Mouse (Mus musculus) left cerebral cortex, postnatal 14 days (tissue): ENCODE data around the gene Mrps36. TPM values are rescaled to one million over a fixed set of nuclear protein-coding genes. Genes with fewer than 3 reads are reported as not detected.
"Not testable (repeated sequence)": the region's sequence is repeated elsewhere in the genome, so short reads cannot be mapped to it uniquely, and the experiment has no call there.

Source experiments
- DNase-seq, 2 experiments: peaks; one replicate each; pipeline ENCODE4 v3.0.0; 2021 to 2022; ENCODE audit warnings: low spot score in 2 of 2, mixed read lengths in 1 of 2
- intact Hi-C: fragments of 180-260 bp; cut with DNase I; formaldehyde crosslinking; loops from one replicate; pipeline ENCODE4 v1.15.1; 2025
- total RNA-seq, 2 experiments: library from RNA; stranded (reverse); gene quantifications; 2 replicates each; pipeline ENCODE4 v1.2.3; 2021

The Mrps36 gene
- total RNA-seq, 2 experiments from 2014 or later: 66.7 to 74.3 TPM

DNA sequence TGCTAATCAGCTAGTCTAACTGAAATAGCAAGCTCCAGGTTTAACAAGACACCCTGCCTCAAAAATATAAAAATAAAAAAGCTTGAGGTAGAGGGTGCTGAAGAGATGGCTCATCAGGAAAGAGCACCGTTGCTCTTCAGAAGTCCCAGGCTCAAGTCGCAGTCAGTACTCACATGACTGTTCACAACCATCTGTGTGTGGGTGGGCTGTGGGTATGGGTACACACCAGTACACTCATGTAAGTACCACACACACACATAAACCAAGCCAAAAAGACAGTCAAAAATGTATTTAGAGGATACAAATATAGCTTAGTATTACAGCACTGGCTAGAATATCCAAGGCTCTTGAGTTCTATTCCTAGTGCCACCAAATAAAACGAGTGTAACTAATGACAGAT lies 1.6 kb upstream of the Mrps36 start:
- intact Hi-C loops: no loop called here
- DNase-seq: peak; percentile 56 to 89

DNA sequence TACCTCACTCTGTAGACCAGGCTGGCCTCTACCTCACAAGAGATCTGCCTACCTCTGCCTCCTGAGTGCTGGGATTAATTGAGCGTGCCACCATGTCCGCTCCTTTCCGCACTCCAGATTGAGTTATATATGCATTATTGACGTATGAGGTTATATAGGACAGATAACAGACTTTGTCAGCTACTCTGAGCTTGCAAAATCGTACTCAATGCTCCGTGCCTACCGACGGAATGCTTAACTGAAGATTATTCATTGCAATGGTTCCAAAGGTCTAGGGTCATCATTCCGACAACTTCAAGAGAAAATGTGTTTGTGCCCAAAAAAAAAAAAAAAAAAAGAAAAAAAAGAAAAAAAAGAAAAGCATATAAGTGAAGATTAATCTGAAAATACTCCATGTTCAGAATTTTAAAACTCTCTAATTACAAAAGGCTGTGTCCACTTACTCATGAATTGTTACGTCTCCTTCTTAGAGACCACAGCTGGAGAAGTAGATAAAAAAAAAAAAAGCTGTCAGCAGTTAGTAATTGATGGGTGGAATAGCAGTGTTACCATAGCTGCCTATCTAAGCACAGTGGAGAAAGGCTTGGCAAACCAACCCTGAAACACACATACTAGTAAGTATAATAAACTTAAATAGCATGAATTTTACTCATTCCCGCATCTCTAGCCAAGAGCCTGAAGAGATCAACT lies 968 bp downstream of the Mrps36 start:
- intact Hi-C loops: loop anchor here (5.0 kb wide), 1 partner anchor 44 kb away; the partner anchor contains the start of gene Ccnb1
- no peak for DNase-seq

DNA sequence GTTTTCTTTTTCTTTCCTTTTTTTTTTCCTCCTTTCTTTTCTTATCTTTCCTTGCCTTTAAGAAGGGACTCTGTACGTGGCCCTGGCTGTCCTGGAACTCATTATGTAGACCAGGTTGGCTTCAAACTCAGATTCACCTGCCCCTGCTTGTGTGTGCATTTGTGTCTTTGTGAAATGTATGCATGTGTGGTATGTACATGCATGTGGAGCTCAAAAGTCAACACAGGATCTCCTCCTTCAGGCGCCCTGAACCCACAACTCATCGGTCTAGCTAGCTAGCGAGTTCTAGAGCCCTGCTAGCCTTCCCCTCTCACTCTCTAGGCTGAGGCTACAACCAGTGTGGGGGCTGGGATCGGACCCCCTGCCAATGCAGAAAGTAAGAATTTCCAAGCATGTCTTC lies 1.6 kb downstream of the Mrps36 start:
- intact Hi-C loops: loop anchor here (5.0 kb wide), 1 partner anchor 44 kb away; the partner anchor contains the start of gene Ccnb1
- DNase-seq: no peak

DNA sequence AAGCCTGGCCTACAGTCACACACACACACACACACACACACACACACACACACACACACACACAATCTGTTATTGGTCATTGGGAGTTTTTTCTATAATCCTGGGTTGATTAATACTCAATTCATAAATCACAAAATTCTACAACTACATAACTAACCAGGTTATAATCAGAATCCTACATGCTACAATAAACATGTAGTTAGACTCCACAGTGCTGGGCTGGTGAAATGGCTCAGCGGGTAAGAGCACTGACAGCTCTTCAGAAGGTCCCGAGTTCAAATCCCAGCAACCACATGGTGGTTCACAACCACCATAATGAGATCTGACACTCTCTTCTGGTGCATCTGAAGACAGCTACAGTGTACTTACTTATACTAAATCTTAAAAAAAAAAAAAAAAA lies 11.7 kb downstream of the Mrps36 start:
- DNase-seq: no peak
- intact Hi-C loops: no loop called here

DNA sequence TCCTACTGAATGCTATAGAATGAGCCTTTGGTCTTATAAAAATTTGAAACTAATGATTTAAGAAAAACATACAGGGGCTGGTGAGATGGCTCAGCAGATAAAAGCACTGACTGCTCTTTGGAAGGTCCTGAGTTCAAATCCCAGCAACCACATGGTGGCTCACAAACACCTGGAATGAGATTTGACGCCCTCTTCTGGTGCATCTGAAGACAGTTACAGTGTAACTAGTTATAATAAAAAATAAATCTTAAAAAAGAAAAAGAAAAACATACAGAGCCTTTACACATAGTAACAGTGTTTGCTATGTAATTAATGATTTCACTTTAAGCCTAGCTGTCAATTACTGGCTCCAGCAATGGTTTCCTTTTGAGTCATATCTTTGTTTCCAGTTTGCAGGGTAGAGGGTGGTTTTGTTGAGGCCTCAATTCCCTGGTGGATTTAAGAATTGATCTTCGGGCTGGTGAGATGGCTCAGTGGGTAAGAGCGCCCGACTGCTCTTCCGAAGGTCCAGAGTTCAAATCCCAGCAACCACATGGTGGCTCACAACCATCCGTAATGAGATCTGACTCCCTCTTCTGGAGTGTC lies 12.9 kb downstream of the Mrps36 start:
- DNase-seq, intact Hi-C loops: not testable (repeated sequence)

DNA sequence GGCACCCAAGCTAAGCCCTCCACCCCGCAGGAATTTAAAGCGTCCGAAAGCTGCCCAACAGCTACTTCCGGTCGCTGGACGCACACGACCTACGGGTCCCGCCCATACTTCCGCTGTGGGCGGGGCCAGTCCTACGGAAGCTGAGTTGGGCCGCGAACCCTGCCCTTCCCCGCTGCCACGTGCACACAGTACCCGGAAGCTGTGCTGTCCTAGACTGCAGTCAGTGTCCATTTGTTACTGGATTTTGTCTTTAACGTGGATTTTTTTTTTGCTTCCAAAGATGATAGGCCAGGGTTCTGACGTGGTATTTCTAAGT lies 13.6 kb downstream of the Mrps36 start, which contains the start of gene Cdk7:
Gene Cdk7, minus strand, starts transcription at position 79 of the 316 bp plus-strand sequence.
- intact Hi-C loops: no loop called here
- DNase-seq: peak; percentile 94 to 95

DNA sequence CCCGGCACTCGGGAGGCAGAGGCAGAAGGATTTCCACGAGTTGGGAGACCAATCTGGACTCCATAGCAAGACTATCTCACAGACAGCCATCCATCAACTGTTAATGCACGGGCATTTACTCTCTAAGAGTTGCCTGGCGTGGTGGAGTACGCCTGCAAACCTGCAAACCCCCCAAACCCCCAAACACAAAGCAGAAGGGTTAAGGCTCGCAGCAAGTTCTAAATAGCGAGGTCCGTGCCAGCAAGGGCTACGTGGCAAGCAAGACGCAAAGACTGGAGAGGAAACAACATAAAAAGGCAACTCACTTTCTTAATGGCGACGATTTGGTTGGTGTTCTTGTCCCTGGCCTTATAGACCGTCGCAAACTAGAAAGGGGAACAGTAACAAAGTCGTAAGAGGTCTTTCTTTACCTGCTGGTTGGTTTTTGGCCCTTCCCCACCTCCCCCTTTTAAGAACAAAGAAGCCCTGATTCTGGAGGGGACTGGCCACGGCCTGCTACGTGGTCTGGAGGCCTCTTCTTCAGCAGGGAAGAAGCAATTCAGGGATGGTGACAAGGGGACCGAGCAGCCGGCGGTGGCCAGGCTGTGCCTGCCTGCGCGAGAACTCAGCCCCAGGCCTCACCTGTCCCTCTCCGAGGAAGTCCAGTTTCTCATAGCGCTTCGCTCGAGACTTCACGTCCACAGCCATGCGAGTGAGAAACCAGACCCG lies 14.2 kb downstream of the Mrps36 start:
- intact Hi-C loops: no loop called here
- no peak for DNase-seq

DNA sequence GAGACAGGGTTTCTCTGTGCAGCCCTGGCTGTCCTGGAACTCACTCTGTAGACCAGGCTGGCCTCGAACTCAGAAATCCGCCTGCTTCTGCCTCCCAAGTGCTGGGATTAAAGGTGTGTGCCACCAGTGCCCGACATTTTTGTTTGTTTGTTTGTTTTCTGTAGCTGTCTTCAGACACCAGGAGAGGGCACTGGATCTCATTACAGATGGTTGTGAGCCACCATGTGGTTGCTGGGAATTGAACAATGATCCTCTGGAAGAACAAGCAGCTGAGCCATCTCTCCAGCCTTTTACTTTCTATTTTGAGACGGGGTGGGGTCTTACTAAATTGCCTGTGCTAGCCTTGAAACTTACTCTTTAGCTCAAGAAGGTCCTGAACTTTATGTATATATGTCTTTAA lies 15.9 kb downstream of the Mrps36 start:
- DNase-seq, intact Hi-C loops: not testable (repeated sequence)

DNA sequence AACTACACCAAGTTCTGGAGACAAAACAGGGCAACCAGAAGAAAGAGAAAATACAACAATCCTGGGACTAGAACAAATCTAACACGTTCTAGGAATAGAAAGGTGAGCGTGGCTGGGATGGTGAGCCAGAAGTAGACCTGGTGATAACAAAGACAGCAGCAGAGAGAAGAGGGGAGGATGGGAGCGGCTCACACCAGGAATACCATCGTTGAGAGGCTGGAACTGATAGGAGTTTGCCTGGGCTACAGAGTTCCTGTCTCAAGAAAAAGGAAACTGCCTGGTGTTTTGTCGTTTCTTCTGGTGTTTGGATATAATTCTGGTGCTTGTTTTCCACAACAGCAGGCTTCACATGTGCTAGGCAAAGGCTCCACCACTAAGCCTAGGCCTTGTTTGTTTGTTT lies 16.4 kb downstream of the Mrps36 start:
- intact Hi-C loops: no loop called here
- no peak for DNase-seq

DNA sequence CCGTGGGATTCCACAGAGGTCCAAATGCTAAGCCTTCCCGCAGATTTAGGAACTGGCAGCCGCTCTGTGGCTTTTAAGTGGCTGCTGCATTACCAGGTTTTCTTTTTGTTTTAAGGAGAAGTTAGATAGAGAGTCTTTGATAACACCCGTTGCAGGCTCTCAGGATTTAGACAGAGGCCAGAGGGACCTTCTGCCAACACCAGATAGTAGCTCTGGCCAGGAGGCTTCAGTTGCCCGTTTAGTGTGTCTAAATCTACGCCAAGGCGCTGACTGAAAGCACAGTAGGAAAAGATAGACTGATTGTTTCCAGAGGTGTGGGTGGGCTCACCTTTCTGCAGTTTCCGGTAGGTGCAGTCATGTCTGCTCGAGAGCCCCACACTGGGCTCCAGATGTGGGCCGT lies 19.3 kb downstream of the Mrps36 start:
- intact Hi-C loops: no loop called here
- no peak for DNase-seq

DNA sequence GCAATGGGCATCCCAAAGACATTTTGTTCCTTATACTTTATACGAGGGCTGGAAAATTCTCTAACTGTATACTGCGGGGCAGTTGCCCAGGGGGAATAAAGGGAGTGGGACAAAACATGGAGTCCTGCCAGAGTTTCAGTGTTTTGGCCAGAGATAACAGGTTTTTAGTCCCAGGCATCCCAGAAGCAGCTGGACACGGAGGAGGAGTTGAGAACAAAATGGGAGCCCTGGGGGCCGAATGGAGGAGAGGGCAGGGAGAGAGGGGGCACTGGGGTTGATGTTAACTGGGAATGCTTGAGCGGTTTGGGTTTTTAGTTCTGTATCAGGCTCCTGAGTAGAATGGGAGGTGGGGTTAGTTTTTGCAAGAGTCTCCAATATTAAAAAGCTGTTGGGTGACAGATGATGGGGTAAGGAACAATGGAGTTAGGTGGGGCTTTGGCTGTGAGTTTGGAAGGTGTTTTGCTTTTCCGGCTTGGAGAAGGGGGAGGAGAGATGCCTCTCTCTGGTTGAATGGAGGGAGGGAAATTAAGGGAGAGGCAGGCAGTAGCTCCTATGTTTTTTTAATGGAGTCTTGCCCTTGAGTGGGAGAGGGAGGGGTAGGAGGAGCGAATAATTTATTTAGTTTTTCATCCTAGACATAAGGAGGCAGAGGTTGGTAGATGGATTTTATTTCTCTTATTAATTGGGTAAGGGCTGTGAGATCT lies 20.3 kb downstream of the Mrps36 start:
- DNase-seq: no peak
- intact Hi-C loops: no loop called here

DNA sequence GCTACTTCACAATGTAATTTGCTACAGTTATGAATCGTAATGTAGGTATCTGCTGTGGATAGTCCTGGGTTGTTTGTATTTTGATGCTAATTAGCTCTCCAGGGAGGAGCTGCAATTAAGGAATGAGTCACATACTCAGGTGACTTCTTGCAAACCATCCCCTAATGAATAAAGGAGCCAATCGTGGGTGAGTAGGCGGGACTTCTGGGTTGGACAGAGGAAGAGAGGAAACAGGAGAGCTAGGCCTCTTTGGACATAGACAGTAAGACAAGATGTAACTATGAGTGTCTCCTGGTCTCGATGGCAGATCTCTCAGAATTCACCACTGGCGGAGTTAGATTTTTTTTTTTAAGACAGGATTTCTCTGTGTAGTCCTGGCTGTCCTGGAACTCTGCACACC lies 22.8 kb downstream of the Mrps36 start:
- DNase-seq: no peak
- intact Hi-C loops: no loop called here

DNA sequence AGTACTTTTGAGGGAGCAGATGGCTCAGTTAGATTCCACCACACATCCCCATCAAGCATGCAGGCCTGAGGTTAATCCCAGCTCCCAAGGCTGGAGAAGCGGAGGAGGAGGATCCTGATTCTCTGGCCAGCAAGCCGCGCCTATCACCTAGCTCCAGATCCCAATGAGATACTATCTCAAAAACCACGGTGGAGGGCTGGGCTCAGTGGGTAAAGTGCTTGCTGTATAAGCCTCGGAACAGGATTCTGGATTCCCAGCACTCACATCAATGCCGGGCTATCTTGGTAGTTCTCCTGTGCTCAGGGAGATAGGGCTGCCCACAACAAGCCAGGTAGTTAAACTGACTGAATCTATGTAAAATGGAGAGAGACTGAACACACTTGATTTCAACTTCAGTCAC lies 29.0 kb downstream of the Mrps36 start:
- no peak for DNase-seq
- intact Hi-C loops: loop anchor here (10.0 kb wide), 3 partner anchors 71 to 231 kb away; no protein-coding TSS in a partner anchor

DNA sequence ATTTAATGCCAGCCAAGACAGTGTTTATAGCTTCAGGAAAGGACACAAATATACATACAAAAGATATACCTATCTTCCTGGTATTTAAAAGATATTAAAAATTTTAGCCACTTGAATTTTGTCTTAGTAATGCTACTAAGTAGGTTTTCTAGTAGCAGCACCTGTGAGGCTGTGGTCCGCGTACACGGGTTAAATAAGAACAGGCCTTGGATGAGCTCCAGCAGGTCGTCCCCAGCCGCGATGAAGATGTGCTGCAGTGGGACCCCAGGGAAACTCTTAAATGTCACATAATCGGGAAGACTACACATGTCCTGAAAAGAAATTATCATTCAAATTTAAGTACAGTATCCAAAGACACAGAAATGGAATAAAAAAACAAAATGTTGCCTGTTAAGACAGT lies 38.3 kb downstream of the Mrps36 start:
- intact Hi-C loops: no loop called here
- no peak for DNase-seq

DNA sequence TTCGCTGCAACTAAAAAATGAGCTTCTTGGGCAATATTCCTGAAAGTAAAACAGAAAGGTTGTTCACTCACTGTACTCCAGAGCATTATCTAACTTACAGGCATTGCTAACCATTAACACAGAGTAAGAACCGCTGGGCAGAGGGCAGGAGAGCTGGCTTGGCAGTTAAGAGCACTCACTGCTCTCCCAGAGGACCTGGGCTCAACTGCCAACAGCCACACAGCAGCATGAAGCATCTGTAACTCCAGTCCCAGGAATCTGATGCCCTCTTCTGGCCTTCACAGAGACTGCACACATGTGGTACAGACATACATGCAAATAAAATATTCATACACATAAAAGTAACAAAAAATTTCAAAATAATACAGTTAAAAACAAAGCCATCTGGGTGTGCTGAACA lies 41.0 kb downstream of the Mrps36 start:
- DNase-seq: peak in 1 of 2 experiments; percentile 9
- intact Hi-C loops: no loop called here

DNA sequence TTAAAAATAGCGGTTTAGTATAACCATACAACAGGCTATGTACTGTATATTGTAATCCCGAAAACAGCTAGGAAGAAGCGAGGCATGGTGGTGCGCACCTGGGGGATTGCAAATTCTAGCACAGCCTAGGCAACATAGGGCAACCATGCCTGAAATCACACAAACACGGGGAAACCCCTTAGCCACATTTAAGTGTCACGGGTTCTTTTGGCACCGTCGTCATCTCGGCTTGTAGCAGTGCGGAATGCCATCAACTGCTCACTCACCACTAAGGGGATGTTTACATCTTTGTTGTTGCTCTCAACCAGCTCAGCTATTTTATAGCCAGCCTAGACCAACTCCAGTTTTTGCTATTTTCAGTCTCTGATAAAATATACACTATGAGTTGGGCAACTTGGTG lies 45.6 kb downstream of the Mrps36 start:
- intact Hi-C loops: no loop called here
- DNase-seq: no peak

DNA sequence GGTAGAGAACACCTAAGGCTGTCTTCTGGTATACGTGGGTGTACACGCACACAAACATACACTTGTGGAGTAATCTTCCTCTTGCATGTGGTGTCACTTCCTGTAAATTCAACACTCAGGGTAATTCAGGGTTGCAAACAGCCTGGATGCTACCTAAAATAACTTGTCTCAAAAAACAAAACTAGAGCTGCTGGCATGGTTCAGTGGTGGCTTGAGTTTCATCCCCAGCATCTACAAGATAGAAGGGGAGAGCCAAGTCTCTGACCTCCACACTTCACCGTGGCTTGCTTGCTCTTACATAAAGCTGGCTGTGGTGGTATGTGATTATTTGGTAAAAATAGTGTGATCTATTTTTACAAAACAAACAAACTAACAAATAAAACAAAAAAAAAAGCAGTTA lies 46.9 kb downstream of the Mrps36 start:
- DNase-seq: no peak
- intact Hi-C loops: no loop called here

DNA sequence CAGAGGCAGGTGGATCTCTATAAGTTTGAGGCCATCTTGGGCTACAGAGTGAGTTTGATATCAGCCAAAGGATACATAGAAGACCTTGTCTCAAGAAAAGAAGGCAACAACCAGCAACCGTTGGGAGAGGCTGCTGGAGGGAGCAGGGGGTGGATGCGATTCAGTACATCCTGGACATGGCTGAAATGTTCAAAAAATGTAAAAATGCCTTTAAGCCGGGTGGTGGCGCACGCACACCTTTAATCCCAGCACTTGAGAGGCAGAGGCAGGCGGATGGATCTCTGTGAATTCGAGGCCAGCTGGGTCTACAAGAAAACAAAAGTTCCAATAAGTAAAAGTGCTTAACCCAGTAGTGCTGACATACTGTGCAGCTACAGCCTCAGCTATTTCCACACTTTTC lies 56.9 kb downstream of the Mrps36 start:
- intact Hi-C loops: no loop called here

More for the DNA sequence above, 56.9 kb downstream of the Mrps36 start:
- no peak for DNase-seq
